Mouse (Mus musculus) spleen, adult 2 months (tissue): ENCODE measurements at regions not wholly inside any gene's neighbourhood (a gene's known extent, or its start where the extent isn't known, plus 50 kb on each side); places are given as distances from the start of the nearest gene placed in this dataset.

Source experiments
- DNase-seq, 2 experiments: peaks; one replicate each; pipeline versions ENCODE4 v3.0.0 to v3.0.0-alpha.2; 2012 to 2021; ENCODE audit warnings: low spot score in 2 of 2, low read depth in 1 of 2
- H3K27ac ChIP-seq: fragments of 200-500 bp; 2 replicates; pipeline ENCODE4 v1.5.1; 2012; ENCODE audit warnings: low read length, inconsistent platforms; ENCODE audit not compliant: insufficient read depth
- H3K27me3 ChIP-seq: fragments of 200-500 bp; 2 replicates; pipeline ENCODE4 v1.6.1; 2012; ENCODE audit warnings: mild to moderate bottlenecking, moderate library complexity, low read length, inconsistent platforms; ENCODE audit not compliant: control insufficient read depth, insufficient read depth
- H3K36me3 ChIP-seq: fragments of 200-500 bp; 2 replicates; pipeline ENCODE4 v1.6.1; 2012; ENCODE audit warnings: mild to moderate bottlenecking, low read length, inconsistent platforms; ENCODE audit not compliant: control insufficient read depth, insufficient read depth
- H3K4me1 ChIP-seq: fragments of 200-500 bp; 2 replicates; pipeline ENCODE4 v1.6.1; 2011; ENCODE audit warnings: inconsistent platforms; ENCODE audit not compliant: control insufficient read depth, insufficient read depth, insufficient read length
- H3K4me3 ChIP-seq: fragments of 200-500 bp; 2 replicates; pipeline ENCODE4 v1.5.1; 2011; ENCODE audit warnings: mild to moderate bottlenecking, inconsistent platforms; ENCODE audit not compliant: insufficient read depth, insufficient read length; ENCODE audit errors: extremely low read depth
- CTCF ChIP-seq: fragments of 200-500 bp; IDR thresholded peaks from 2 replicates; pipeline ENCODE4 v1.5.1; 2011; ENCODE audit warnings: mild to moderate bottlenecking, inconsistent platforms; ENCODE audit not compliant: insufficient read depth, insufficient read length, insufficient replicate concordance; ENCODE audit errors: extremely low read depth
- POLR2A ChIP-seq: fragments of 200-500 bp; IDR thresholded peaks from 2 replicates; pipeline ENCODE4 v1.6.1; 2011; ENCODE audit warnings: low read depth, low read length, inconsistent platforms
- WGBS: fragments of 180-500 bp; shearing (Covaris S2); methylation state at CpG from one replicate; pipeline ENCODE4 v1.1.7; 2018; 5-methylcytosine and 5-hydroxymethylcytosine counted together

- no peaks in the 10 kb centered on the region for H3K4me1 ChIP-seq
- H3K27ac ChIP-seq = no peak overlapping the region
- 83% methylated on average over 2 of the region's 2 CpGs for WGBS
- no peak for DNase-seq
- TF ChIP-seq POLR2A = no peak
- no peak for TF ChIP-seq CTCF
- H3K36me3 ChIP-seq = no peaks in the 10 kb centered on the region
- no peak overlapping the region for H3K4me3 ChIP-seq
- H3K27me3 ChIP-seq = no peaks in the 10 kb centered on the region
These were observed 139.0 kb upstream of the Mbnl1 start for GRCm38 (mm10) chr3:60333669-60334068.

- WGBS = 89% methylated on average over 2 of the region's 2 CpGs
- TF ChIP-seq CTCF = no peak
- no peak for TF ChIP-seq POLR2A
- no peak for DNase-seq
These were observed 138.5 kb upstream of the Mbnl1 start for GRCm38 (mm10) chr3:60334133-60334532.

GRCm38 (mm10) chr3:60346390-60346789, 126.2 kb upstream of the Mbnl1 start:
- Histone ChIP-seq H3K27me3 (no peaks in the 10 kb centered on the region), H3K4me1 (no peaks in the 10 kb centered on the region), H3K27ac (no peak overlapping the region), H3K36me3 (no peaks in the 10 kb centered on the region), H3K4me3 (no peak overlapping the region)
- TF ChIP-seq POLR2A (no peak), CTCF (no peak)
- DNase-seq = no peak

More at GRCm38 (mm10) chr3:60334133-60334532, 138.5 kb upstream of the Mbnl1 start:
- Histone ChIP-seq H3K27me3 (no peaks in the 10 kb centered on the region), H3K4me3 (no peak overlapping the region), H3K4me1 (no peaks in the 10 kb centered on the region), H3K27ac (no peak overlapping the region), H3K36me3 (no peaks in the 10 kb centered on the region)

GRCm38 (mm10) chr3:60347049-60347448, 125.6 kb upstream of the Mbnl1 start:
- WGBS = 93% methylated on average over 1 of the region's 1 CpGs
- no peaks in the 10 kb centered on the region for H3K36me3 ChIP-seq
- no peak overlapping the region for H3K27ac ChIP-seq
- no peak for TF ChIP-seq CTCF
- no peak for TF ChIP-seq POLR2A
- no peak overlapping the region for H3K4me3 ChIP-seq
- H3K27me3 ChIP-seq = no peaks in the 10 kb centered on the region
- peak in 1 of 2 experiments; percentile 22 for DNase-seq
- no peaks in the 10 kb centered on the region for H3K4me1 ChIP-seq

GRCm38 (mm10) chr3:60371176-60371965, 101.3 kb upstream of the Mbnl1 start:
- DNase-seq = peak; percentile 7 to 10

GRCm38 (mm10) chr3:60373662-60374061, 99.0 kb upstream of the Mbnl1 start:
- Histone ChIP-seq H3K36me3 (no peaks in the 10 kb centered on the region), H3K4me1 (no peaks in the 10 kb centered on the region; the same call in 1 of the 2 replicates), H3K4me3 (no peak overlapping the region), H3K27ac (no peak overlapping the region), H3K27me3 (no peaks in the 10 kb centered on the region)
- 24% methylated on average over 1 of the region's 1 CpGs for WGBS
- TF ChIP-seq POLR2A (no peak), CTCF (no peak)
- DNase-seq = no peak

More at GRCm38 (mm10) chr3:60371176-60371965, 101.3 kb upstream of the Mbnl1 start:
- Histone ChIP-seq H3K4me1 (no peaks in the 10 kb centered on the region; the same call in 1 of the 2 replicates), H3K27me3 (no peaks in the 10 kb centered on the region), H3K36me3 (no peaks in the 10 kb centered on the region), H3K27ac (no peak overlapping the region), H3K4me3 (no peak overlapping the region)
- no peak for TF ChIP-seq POLR2A
- no peak for TF ChIP-seq CTCF
- WGBS = 76% methylated on average over 2 of the region's 2 CpGs

GRCm38 (mm10) chr3:60388593-60388992, 84.0 kb upstream of the Mbnl1 start:
- no peaks in the 10 kb centered on the region for H3K36me3 ChIP-seq
- TF ChIP-seq POLR2A (no peak), CTCF (no peak)
- H3K27me3 ChIP-seq = no peaks in the 10 kb centered on the region
- 82% methylated on average over 2 of the region's 2 CpGs for WGBS
- no peak overlapping the region for H3K27ac ChIP-seq
- H3K4me1 ChIP-seq = no peaks in the 10 kb centered on the region
- no peak for DNase-seq
- H3K4me3 ChIP-seq = no peak overlapping the region
